Mouse (Mus musculus) C2C12 (cell line): ENCODE data around the gene 4921504E06Rik. TPM values are rescaled to one million over a fixed set of nuclear protein-coding genes. Genes with fewer than 3 reads are reported as not detected.

Experiments used
- H3K27me3 ChIP-seq: one replicate; pipeline ENCODE4 v1.6.1; 2011; ENCODE audit not compliant: control insufficient read depth, insufficient read depth, insufficient read length
- H3K36me3 ChIP-seq: one replicate; pipeline ENCODE4 v1.6.1; 2011; ENCODE audit not compliant: control insufficient read depth, insufficient read depth
- H3K4me3 ChIP-seq: one replicate; pipeline ENCODE4 v1.5.1; 2011; ENCODE audit warnings: mild to moderate bottlenecking, control low read depth; ENCODE audit not compliant: poor library complexity, insufficient read depth, severe bottlenecking
- H3K79me2 ChIP-seq: one replicate; pipeline ENCODE4 v1.6.1; 2011; ENCODE audit not compliant: control insufficient read depth, insufficient read depth
- H3K79me3 ChIP-seq: one replicate; pipeline ENCODE4 v1.6.1; 2011; ENCODE audit warnings: low read depth, control low read depth
- H3ac ChIP-seq: one replicate; pipeline ENCODE3; 2011; ENCODE audit warnings: low read depth; ENCODE audit not compliant: control insufficient read depth, insufficient read length
- CEBPB ChIP-seq: IDR thresholded peaks from one replicate; pipeline ENCODE4 v1.6.1; 2011; ENCODE audit warnings: low read depth, mild to moderate bottlenecking, control low read depth, moderate library complexity
- CTCF ChIP-seq: IDR thresholded peaks from one replicate; pipeline ENCODE4 v1.5.1; 2011; ENCODE audit not compliant: control insufficient read depth, insufficient read depth, insufficient read length
- FOSL1 ChIP-seq: IDR thresholded peaks from one replicate; pipeline ENCODE4 v1.8.0; 2011; ENCODE audit warnings: mild to moderate bottlenecking, low read length; ENCODE audit not compliant: poor library complexity, insufficient read depth, severe bottlenecking
- MAX ChIP-seq: IDR thresholded peaks from one replicate; pipeline ENCODE4 v1.6.1; 2011; ENCODE audit warnings: mild to moderate bottlenecking, control low read depth
- MYOD1 ChIP-seq: IDR thresholded peaks from one replicate; pipeline ENCODE4 v1.6.1; 2011; ENCODE audit warnings: low read depth; ENCODE audit not compliant: control insufficient read depth, insufficient read length
- MYOG ChIP-seq: IDR thresholded peaks from one replicate; pipeline ENCODE4 v1.6.1; 2011; ENCODE audit not compliant: control insufficient read depth, insufficient read length; ENCODE audit errors: extremely low read depth
- USF1 ChIP-seq: IDR thresholded peaks from one replicate; pipeline ENCODE4 v1.6.1; 2011; ENCODE audit warnings: low read depth, mild to moderate bottlenecking, control low read depth, moderate library complexity
- polyA plus RNA-seq: library from polyadenylated mRNA; unstranded; fragments of >200 nt; fragmentation: generic; extraction: Trizol; gene quantifications from one replicate; pipeline ENCODE4 v1.2.1, GENCODE M21; 2012; ENCODE audit warnings: missing spikeins

The 4921504E06Rik gene
- polyA plus RNA-seq, 1 experiment: not detected

DNA sequence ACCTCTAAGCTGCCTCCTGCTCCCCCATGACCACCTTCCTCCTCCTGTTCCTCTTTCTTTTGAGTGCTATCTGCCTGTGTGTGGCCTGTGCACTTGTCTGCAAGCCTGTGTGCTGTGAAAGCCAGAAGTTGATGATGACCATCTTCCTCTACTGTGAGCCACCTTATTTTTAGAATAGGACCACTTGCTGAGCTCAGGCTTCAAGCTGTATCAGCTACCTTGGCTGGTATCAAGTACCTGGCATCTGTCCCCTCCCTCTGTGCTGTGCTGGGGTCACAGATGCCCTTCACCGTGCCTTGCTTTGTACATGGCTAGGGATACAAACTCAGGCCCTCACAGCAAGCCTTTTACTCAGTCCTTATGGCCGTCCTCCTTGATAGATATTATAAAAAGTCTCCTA, 2.3 kb downstream of the 4921504E06Rik start:
- Histone ChIP-seq H3K79me2 (no peaks in the 10 kb centered on the region), H3K4me3 (no peak overlapping the region), H3K27me3 (no peaks in the 10 kb centered on the region), H3K79me3 (no peaks in the 10 kb centered on the region), H3ac (no peak overlapping the region), H3K36me3 (no peaks in the 10 kb centered on the region)
- TF ChIP-seq MYOD1 (no peak), CEBPB (no peak), CTCF (no peak), USF1 (no peak), FOSL1 (no peak), MYOG (no peak), MAX (no peak)

DNA sequence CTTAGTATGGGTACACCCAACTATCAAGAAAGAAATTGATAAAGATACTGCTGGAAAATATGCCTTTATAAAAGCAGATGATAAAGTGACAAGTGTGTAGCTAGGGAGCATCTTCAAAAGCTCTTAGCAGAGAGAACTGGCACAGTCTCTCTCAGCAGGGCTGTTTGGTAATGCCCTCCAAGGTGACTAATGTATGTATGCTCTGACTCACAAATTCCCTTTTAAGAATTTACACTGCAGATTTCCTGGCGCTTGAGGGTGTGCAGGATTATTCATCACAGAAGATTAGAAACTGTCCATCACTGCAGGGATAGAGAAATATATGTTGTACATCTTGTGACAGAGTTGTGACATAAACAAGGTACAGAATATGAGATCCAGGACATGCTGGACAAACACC, 12.8 kb downstream of the 4921504E06Rik start:
- no peak overlapping the region for H3ac ChIP-seq
- H3K4me3 ChIP-seq: no peak overlapping the region
- TF ChIP-seq CTCF (no peak), FOSL1 (peak; percentile 48), USF1 (no peak), MYOG (no peak), MYOD1 (no peak), CEBPB (peak; percentile 13), MAX (no peak)
- H3K27me3 ChIP-seq: no peaks in the 10 kb centered on the region
- no peaks in the 10 kb centered on the region for H3K79me2 ChIP-seq
- H3K79me3 ChIP-seq: no peaks in the 10 kb centered on the region
- no peaks in the 10 kb centered on the region for H3K36me3 ChIP-seq

DNA sequence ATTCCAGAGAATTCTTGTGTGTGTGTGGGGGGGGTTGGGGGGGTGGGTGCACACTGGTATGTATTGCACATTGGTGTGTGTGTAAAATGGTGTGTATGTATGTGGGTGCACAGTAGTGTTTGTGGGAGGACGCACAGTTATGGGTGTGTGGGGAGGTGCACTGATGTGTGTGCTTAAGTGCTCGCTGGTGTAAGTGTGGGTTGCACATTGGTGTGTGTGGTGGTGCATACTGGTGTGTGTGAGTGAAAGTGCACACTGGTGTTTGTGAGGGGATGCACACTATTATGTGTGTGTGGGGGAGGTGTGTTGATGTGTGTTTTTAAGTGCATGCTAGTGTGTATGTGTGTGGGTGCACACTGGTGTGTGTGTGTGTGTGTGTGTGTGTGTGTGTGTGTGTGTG, 24.3 kb downstream of the 4921504E06Rik start:
- no peaks in the 10 kb centered on the region for H3K36me3 ChIP-seq
- TF ChIP-seq MYOG (no peak), FOSL1 (no peak), MYOD1 (no peak), CEBPB (no peak), CTCF (no peak), USF1 (no peak), MAX (no peak)

DNA sequence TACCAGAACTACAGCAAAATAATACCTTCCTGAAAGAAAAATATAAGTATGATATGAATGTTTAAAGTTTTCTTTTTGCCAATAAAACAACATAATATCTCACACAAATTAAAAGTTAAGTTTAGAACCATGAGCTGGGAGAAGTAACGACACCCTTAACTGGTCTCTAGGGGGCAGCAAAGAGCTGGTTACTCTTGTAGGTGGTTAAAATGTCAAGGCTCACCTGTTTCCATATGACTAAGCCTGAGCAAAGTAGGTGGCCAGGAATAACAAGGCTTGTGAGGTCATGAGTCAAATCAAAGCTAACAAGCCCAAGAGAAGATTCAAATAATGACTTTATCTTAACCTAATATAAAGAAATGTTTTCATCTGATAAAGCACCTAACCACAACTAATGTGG, 24.9 kb downstream of the 4921504E06Rik start:
- Histone ChIP-seq H3K4me3 (no peak overlapping the region), H3K79me2 (no peaks in the 10 kb centered on the region)
- TF ChIP-seq MYOD1: peak; percentile 45
- no peak for TF ChIP-seq MAX

More for the DNA sequence above, 24.3 kb downstream of the 4921504E06Rik start:
- no peaks in the 10 kb centered on the region for H3K27me3 ChIP-seq
- H3K79me3 ChIP-seq: no peaks in the 10 kb centered on the region
- H3K79me2 ChIP-seq: no peaks in the 10 kb centered on the region
- no peak overlapping the region for H3ac ChIP-seq
- H3K4me3 ChIP-seq: no peak overlapping the region

DNA sequence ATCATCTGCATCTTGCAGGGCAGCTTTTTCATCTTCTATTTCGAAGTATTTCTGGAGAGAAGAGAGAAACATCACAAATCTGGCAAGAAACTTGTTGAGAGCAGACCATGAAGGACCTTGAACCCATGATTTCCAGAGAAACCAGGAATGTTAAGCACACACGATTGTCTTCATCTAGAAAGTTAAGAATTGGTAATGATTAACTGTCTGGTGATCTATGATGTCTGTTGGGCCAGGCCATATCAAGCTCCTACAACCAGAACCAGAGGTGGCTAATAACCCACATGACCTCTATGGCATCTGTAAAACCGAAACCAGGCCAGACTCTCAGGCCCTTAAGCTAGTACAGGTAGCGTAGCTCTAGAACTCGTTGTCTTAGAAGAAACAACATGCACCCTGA, 29.6 kb downstream of the 4921504E06Rik start:
- Histone ChIP-seq H3K4me3 (no peak overlapping the region), H3K36me3 (no peaks in the 10 kb centered on the region), H3K79me2 (no peaks in the 10 kb centered on the region), H3ac (no peak overlapping the region), H3K27me3 (no peaks in the 10 kb centered on the region), H3K79me3 (no peaks in the 10 kb centered on the region)
- TF ChIP-seq CTCF (no peak), CEBPB (no peak), FOSL1 (no peak), MYOG (no peak), USF1 (no peak), MYOD1 (no peak), MAX (no peak)

More for the DNA sequence above, 24.9 kb downstream of the 4921504E06Rik start:
- Histone ChIP-seq H3K27me3 (no peaks in the 10 kb centered on the region), H3K36me3 (no peaks in the 10 kb centered on the region), H3ac (no peak overlapping the region), H3K79me3 (no peaks in the 10 kb centered on the region)

DNA sequence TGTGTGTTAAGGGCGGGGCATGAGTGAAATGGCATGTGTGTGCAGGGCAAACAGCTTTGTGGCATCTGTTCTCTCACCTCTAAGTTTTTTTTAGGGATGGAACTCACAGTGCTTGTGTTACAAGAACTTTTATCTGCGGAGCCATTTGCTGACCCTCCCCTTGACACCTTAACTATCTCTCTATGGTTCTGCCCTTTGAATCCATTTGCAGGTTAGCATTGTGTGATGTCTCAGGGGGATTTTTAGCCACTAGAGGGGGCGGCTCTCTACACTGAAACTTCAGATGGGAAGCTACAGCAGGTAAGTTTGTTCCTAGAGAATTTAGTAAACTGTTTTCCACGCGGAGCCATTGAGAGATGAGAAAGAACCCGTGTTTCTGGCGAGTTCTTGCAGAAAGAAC, 32.1 kb downstream of the 4921504E06Rik start:
- no peaks in the 10 kb centered on the region for H3K79me2 ChIP-seq
- H3K79me3 ChIP-seq: no peaks in the 10 kb centered on the region
- no peak overlapping the region for H3ac ChIP-seq
- no peak overlapping the region for H3K4me3 ChIP-seq
- TF ChIP-seq CEBPB: no peak
- no peak for TF ChIP-seq FOSL1
- TF ChIP-seq MYOG: no peak
- TF ChIP-seq CTCF: no peak
- no peak for TF ChIP-seq USF1
- TF ChIP-seq MYOD1: no peak
- TF ChIP-seq MAX: no peak
- H3K27me3 ChIP-seq: peaks cover 3% of the 10 kb centered on the region
- H3K36me3 ChIP-seq: no peaks in the 10 kb centered on the region
